Mouse (Mus musculus) liver, embryonic 16.5 days (tissue): Measurements from ENCODE around the gene Ttc33. TPM values are rescaled to one million over a fixed set of nuclear protein-coding genes. Genes with fewer than 3 reads are reported as not detected.
"Not testable (repeated sequence)": the region's sequence is repeated elsewhere in the genome, so short reads cannot be mapped to it uniquely, and the experiment has no call there.

Source experiments
- ATAC-seq: fragments of 200-750 bp; cut with Nextera tagmentation; 2 replicates; pipeline ENCODE4 v1.8.0; 2017; ENCODE audit warnings: low read depth, mild to moderate bottlenecking, moderate number of reproducible peaks, moderate library complexity
- H3K27ac ChIP-seq: fragments of 300-500 bp; sonication (generic); 2 replicates; pipeline ENCODE4 v1.5.1; 2014; ENCODE audit warnings: mild to moderate bottlenecking, low read length
- H3K27me3 ChIP-seq: fragments of 300-500 bp; sonication (generic); 2 replicates; pipeline ENCODE4 v1.6.1; 2014; ENCODE audit warnings: low read depth, low read length, mixed read lengths; ENCODE audit not compliant: control insufficient read depth, insufficient read depth
- H3K36me3 ChIP-seq: fragments of 300-500 bp; sonication (generic); 2 replicates; pipeline ENCODE4 v1.6.1; 2014; ENCODE audit warnings: mild to moderate bottlenecking; ENCODE audit not compliant: control insufficient read depth, insufficient read depth
- H3K4me1 ChIP-seq: fragments of 300-500 bp; sonication (generic); 2 replicates; pipeline ENCODE4 v1.6.1; 2014; ENCODE audit warnings: low read depth, low read length, mixed read lengths; ENCODE audit not compliant: control insufficient read depth
- H3K4me2 ChIP-seq: fragments of 300-500 bp; sonication (generic); 2 replicates; pipeline ENCODE4 v1.6.1; 2014; ENCODE audit warnings: low read depth, low read length, mixed read lengths
- H3K4me3 ChIP-seq: fragments of 300-500 bp; sonication (generic); 2 replicates; pipeline ENCODE4 v1.5.1; 2014; ENCODE audit warnings: low read depth, mild to moderate bottlenecking, low read length
- H3K9ac ChIP-seq: fragments of 300-500 bp; sonication (generic); 2 replicates; pipeline ENCODE4 v1.6.1; 2014; ENCODE audit warnings: low read depth, low read length
- H3K9me3 ChIP-seq: fragments of 300-500 bp; sonication (generic); replicated peaks from 2 replicates; pipeline ENCODE4 v1.6.1; 2016; ENCODE audit warnings: low read length; ENCODE audit not compliant: control insufficient read depth
- WGBS: fragments of 180-500 bp; shearing (Covaris S2); extraction: QIAGEN DNeasy Blood & Tissue Kit; methylation state at CpG from one replicate; pipeline ENCODE4 v1.1.7; 2014; ENCODE audit not compliant: insufficient replicate concordance; 5-methylcytosine and 5-hydroxymethylcytosine counted together
- polyA plus RNA-seq: library from polyadenylated mRNA; unstranded; fragments of >200 nt; fragmentation: Nextera tagmentation; extraction: Ambion mirVana; gene quantifications from 2 replicates; pipeline ENCODE4 v1.2.1, GENCODE M21; 2015

The Ttc33 gene
- polyA plus RNA-seq, 1 experiment from 2014 or later, result 14.1 TPM

- 77% methylated on average over 9 of the region's 9 CpGs for WGBS
- Histone ChIP-seq H3K4me1 (peaks cover 24% of the 10 kb centered on the region), H3K4me2 (no peak overlapping the region), H3K9ac (no peak overlapping the region), H3K4me3 (no peak overlapping the region), H3K27me3 (no peaks in the 10 kb centered on the region), H3K27ac (no peak overlapping the region), H3K36me3 (no peaks in the 10 kb centered on the region), H3K9me3 (no peaks in the 10 kb centered on the region)
- no peak for ATAC-seq
Observed at GRCm38 (mm10) chr15:5194931-5195330, 9.6 kb downstream of the Ttc33 start.

GRCm38 (mm10) chr15:5195987-5196514 is 10.7 kb downstream of the Ttc33 start:
- peak; percentile 67 for ATAC-seq
- Histone ChIP-seq H3K27me3 (no peaks in the 10 kb centered on the region), H3K27ac (peak overlapping the region; percentile 58), H3K4me1 (peaks cover 24% of the 10 kb centered on the region), H3K4me3 (peak overlapping the region; percentile 28; the same call in 1 of the 2 replicates), H3K9me3 (no peaks in the 10 kb centered on the region), H3K9ac (no peak overlapping the region), H3K36me3 (no peaks in the 10 kb centered on the region), H3K4me2 (no peak overlapping the region)
- 15% methylated on average over 4 of the region's 4 CpGs for WGBS

- H3K4me2 ChIP-seq, result no peak overlapping the region
- no peak overlapping the region for H3K9ac ChIP-seq
- no peak overlapping the region for H3K27ac ChIP-seq
- no peak overlapping the region for H3K4me3 ChIP-seq
- ATAC-seq, result no peak
- no peaks in the 10 kb centered on the region for H3K36me3 ChIP-seq
- no peaks in the 10 kb centered on the region for H3K9me3 ChIP-seq
- peaks cover 26% of the 10 kb centered on the region for H3K4me1 ChIP-seq
- 49% methylated on average over 4 of the region's 4 CpGs for WGBS
- H3K27me3 ChIP-seq, result no peaks in the 10 kb centered on the region
Observed at GRCm38 (mm10) chr15:5196691-5197090, 11.4 kb downstream of the Ttc33 start.

GRCm38 (mm10) chr15:5205222-5205621 is 19.9 kb downstream of the Ttc33 start:
- H3K4me2 ChIP-seq, result no peak overlapping the region
- no peak overlapping the region for H3K27ac ChIP-seq
- WGBS, result 73% methylated on average over 9 of the region's 9 CpGs
- peaks cover 2% of the 10 kb centered on the region for H3K4me1 ChIP-seq
- no peak overlapping the region for H3K4me3 ChIP-seq
- no peaks in the 10 kb centered on the region for H3K27me3 ChIP-seq
- H3K9me3 ChIP-seq, result no peaks in the 10 kb centered on the region
- no peak overlapping the region for H3K9ac ChIP-seq
- H3K36me3 ChIP-seq, result no peaks in the 10 kb centered on the region
- no peak for ATAC-seq

- no peak for ATAC-seq
- WGBS, result 78% methylated on average over 3 of the region's 3 CpGs
- no peak overlapping the region for H3K4me3 ChIP-seq
Observed at GRCm38 (mm10) chr15:5209116-5209515, 23.8 kb downstream of the Ttc33 start.

GRCm38 (mm10) chr15:5220491-5220890 is 35.2 kb downstream of the Ttc33 start:
- Histone ChIP-seq H3K9me3 (no peaks in the 10 kb centered on the region), H3K4me2 (no peak overlapping the region), H3K4me3 (no peak overlapping the region), H3K9ac (no peak overlapping the region), H3K27me3 (no peaks in the 10 kb centered on the region), H3K36me3 (no peaks in the 10 kb centered on the region), H3K27ac (no peak overlapping the region), H3K4me1 (no peaks in the 10 kb centered on the region)
- ATAC-seq, result no peak
- WGBS, result 80% methylated on average over 6 of the region's 6 CpGs

More at GRCm38 (mm10) chr15:5209116-5209515, 23.8 kb downstream of the Ttc33 start:
- no peak overlapping the region for H3K9ac ChIP-seq
- H3K36me3 ChIP-seq, result no peaks in the 10 kb centered on the region
- H3K4me2 ChIP-seq, result no peak overlapping the region
- no peak overlapping the region for H3K27ac ChIP-seq
- H3K4me1 ChIP-seq, result no peaks in the 10 kb centered on the region
- no peaks in the 10 kb centered on the region for H3K9me3 ChIP-seq
- H3K27me3 ChIP-seq, result no peaks in the 10 kb centered on the region

GRCm38 (mm10) chr15:5230746-5231145 is 45.4 kb downstream of the Ttc33 start:
- ATAC-seq, result not testable (repeated sequence)

GRCm38 (mm10) chr15:5234659-5235058 is 49.3 kb downstream of the Ttc33 start:
- 83% methylated on average over 16 of the region's 16 CpGs for WGBS
- Histone ChIP-seq H3K27ac (no peak overlapping the region), H3K4me2 (no peak overlapping the region), H3K36me3 (no peaks in the 10 kb centered on the region), H3K4me1 (peaks cover 16% of the 10 kb centered on the region), H3K27me3 (no peaks in the 10 kb centered on the region), H3K9me3 (no peaks in the 10 kb centered on the region), H3K9ac (no peak overlapping the region), H3K4me3 (no peak overlapping the region)
- ATAC-seq, result no peak

More at GRCm38 (mm10) chr15:5230746-5231145, 45.4 kb downstream of the Ttc33 start:
- not testable (repeated sequence) for H3K36me3 ChIP-seq, H3K4me3 ChIP-seq, H3K9me3 ChIP-seq, H3K27ac ChIP-seq, H3K27me3 ChIP-seq, H3K4me2 ChIP-seq, H3K4me1 ChIP-seq, H3K9ac ChIP-seq
- 75% methylated on average over 10 of the region's 10 CpGs for WGBS

- H3K4me2 ChIP-seq, result 0 out of 2 replicates have a peak overlapping the region, but pooled peaks have one; percentile 14
- no peaks in the 10 kb centered on the region for H3K9me3 ChIP-seq
- no peak overlapping the region for H3K9ac ChIP-seq
- peak; percentile 68 for ATAC-seq
- H3K27ac ChIP-seq, result no peak overlapping the region
- peaks cover 24% of the 10 kb centered on the region for H3K4me1 ChIP-seq
- 33% methylated on average over 8 of the region's 8 CpGs for WGBS
- H3K36me3 ChIP-seq, result no peaks in the 10 kb centered on the region
- no peaks in the 10 kb centered on the region for H3K27me3 ChIP-seq
- H3K4me3 ChIP-seq, result no peak overlapping the region
Observed at GRCm38 (mm10) chr15:5235527-5235926, 50.2 kb downstream of the Ttc33 start.
